Mouse (Mus musculus): ENCODE results near the gene Sema4b.

Sema4b gene

GRCm38 (mm10) chr7:80186531-80187296, at the start of gene Sema4b:
TSS of gene Sema4b (plus strand) at chr7:80186841.
- peak; percentile 94 for DNase-seq

- no peak for DNase-seq
These were observed 48.3 kb upstream of the Sema4b start for GRCm38 (mm10) chr7:80138375-80138774.

- DNase-seq: peak; percentile 69
These were observed 45.8 kb upstream of the Sema4b start for GRCm38 (mm10) chr7:80140815-80141214.

DNA sequence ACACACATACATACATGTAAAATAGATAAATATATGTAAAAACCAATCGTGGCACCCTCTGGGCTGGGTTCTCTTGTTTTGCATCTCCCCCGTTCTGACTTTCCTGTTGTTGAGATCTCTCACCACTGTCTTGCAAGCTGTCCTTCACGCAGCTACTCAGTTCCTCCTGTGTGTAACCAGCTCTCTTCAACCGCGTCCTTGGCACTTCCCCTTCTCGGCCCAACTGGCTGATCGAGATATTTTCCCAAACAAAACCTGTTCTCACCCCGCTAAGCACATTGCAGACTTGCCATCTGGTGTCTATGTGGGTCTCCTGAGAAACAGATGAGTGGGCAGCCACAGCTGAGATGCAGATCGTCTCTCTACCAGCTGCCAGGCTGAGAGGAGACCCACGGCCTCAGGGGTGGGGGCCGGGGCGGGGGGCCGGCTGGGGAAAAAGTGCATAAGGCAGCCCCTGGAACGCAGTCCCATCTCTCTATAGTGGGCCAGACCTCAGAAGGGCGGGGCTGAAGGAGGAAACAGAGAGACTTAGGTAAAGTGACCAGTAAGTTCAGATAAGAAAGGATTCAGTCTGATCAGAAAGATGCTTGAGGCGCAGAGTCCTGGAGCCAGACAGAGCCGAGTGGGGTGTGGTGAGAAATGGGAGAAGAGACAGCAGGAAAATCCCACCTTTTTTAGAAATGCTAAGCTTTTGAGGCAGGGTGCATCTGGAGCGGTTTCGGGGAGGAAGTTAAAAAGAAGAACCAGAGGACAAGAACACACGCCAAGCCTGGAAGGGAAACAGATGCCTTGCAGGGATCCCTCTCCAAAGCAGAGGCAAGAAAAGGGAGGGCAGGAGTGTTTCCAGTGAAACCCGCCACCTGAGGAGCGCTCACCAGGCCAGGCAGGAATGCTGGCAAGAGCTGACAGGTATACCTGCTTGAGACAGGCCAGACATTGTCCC, 43.0 kb upstream of the Sema4b start:
- DNase-seq: peak; percentile 64

- DNase-seq: no peak
These were observed 41.9 kb upstream of the Sema4b start for GRCm38 (mm10) chr7:80144695-80145094.

DNA sequence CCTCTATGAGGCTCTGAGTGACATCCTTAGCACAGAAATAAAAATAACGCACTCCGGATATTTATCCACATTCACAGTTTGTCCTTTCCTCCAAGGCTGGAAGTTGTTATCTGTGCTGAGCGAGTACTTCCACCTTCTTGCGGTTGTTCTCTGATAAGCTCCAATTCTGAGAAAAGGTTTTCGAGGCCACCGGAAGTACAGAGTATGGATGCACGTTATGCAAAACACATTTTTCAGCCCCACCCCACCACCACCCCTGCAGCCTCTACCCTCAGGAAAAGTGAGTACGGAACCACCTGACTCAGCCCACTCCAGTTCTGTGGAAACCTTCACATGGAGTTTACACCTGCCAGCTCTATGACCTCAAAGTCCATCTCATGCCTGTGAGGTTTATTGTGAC, 40.6 kb upstream of the Sema4b start:
- DNase-seq: no peak

DNA sequence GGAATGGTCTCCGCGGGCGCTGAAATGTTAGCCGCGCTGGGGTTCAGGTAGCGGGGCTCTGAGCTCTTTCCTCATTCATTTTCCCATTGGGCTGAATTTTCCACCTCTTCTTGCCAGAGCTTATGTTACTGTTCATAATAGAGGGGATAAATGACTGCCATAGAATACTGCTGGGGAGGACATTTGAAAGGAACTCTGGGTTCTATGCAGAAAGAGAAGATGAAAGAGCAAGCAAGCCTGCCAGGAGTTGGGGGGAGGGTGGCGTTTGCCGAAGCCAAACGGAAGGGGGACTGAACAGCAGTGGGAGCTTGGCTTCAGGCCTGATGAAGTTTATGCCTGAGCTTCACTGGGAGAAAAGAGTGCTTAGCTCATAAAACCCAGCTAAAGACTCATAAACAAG, 37.3 kb upstream of the Sema4b start:
- DNase-seq: peak; percentile 55

DNA sequence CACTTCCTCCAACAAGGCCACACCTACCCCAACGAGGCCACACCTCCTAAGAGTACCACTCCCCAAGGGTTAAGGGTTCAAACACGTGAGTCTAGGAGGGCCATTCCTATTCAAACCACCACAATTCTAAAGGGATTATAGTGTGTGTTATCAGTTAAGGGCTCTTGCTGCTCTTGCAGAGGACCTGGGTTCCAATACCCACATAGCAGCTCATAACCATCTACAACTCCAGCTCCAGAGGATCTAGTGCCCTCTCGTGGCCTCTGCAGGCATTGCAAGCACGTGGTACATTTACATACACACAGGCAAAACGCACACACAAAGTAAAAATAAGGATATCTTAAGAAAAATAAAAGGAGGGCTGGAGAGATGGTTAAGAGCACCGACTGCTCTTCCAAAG, 34.5 kb upstream of the Sema4b start:
- DNase-seq: no peak

DNA sequence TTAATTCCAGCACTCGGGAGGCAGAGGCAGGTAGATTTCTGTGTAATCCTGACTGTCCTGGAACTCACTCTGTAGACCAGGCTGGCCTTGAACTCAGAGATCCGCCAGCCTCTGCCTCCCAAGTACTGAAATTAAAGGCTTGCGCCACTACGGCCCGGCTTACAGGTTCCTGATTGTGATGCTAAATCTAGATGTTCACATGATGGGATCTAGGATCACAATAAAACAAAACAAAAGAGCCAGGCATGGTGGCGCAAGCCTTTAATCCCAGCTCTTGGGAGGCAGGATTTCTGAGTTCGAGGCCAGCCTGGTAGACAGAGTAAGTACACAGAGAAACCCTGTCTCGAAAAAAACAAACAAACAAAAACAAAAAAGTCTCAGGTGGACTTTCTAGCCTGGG, 33.9 kb upstream of the Sema4b start:
- no peak for DNase-seq

- no peak for DNase-seq
These were observed 32.0 kb upstream of the Sema4b start for GRCm38 (mm10) chr7:80154689-80155088.

DNA sequence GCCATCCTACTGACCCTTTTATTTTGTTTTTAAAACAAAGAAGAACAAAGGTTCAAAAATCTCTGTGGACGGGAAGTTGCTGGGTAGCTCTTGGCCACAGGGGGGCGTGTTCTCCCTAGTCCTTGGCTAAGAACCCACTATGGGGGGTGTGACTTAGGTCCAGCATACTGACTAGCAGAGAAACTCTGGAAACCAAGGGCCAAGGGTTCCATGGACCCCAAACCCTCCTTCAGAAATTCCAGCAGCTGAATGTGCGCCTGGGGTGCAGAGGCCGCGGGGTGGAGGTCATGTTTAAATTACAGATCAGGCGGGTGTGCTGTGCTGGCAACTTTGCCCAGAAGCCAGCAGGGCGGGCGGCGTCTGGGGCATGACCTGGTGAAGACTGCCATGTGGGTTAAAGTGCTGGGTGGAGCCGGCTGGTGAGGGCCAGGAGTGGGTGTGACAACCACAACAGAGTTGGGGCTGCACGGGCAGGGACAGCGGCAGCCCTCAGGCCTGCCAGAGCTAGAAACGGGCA, 29.9 kb upstream of the Sema4b start:
- peak; percentile 28 for DNase-seq

- DNase-seq: no peak
These were observed 28.0 kb upstream of the Sema4b start for GRCm38 (mm10) chr7:80158496-80159268.

DNA sequence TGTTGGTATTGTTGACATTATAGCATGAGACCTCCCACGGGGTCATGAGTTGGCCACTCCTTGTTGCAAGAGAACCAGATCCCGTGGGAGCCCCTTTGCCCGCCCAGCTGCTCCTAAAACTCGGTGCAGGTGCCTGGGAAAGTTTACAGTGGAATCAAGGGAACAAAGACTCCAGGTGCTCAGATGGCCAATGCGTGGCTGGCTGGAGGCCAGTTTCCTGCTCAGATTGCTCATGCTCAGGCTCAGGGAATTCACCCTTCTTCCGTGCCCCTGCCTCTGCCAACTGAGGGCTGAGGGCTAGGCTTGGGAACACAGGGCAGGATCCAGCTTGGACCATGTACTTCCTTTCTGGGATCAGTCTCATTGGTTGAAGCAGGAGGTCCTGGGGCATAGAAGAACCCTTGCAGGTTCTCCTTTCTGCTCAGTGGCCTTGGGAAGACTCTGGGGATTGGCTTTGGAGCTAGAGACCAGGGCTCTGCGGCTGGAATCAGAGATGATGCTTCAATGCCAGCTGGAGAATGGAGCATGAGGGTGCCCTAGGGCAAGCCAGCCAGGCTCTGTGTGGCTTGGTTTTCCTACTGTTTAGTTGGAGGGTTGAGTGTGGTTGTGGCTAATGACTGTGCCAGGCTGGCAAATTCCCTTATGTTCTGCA, 26.2 kb upstream of the Sema4b start:
- DNase-seq: no peak

- no peak for DNase-seq
These were observed 25.7 kb upstream of the Sema4b start for GRCm38 (mm10) chr7:80160945-80161306.

- no peak for DNase-seq
These were observed 21.2 kb upstream of the Sema4b start for GRCm38 (mm10) chr7:80165432-80165831.

- DNase-seq: no peak
These were observed 19.9 kb upstream of the Sema4b start for GRCm38 (mm10) chr7:80166740-80167139.

DNA sequence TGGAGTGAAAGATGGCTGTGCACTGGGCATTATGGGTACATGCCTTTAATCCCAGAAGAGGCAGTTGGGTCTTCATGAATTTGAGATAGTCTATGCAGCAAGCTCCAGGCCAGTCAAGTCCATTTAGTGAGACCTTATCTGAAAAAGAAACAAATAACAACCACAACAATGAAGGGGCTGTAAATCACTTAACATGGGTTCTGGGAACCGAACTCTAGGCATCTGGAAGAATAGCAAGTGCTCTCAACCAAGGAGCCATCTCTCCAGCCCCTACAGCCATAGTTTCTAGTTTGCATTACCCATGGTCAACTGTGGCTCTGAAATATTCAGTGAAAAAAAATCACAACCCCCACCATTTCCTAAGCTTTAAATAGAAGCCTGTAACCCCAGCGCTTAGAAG, 16.8 kb upstream of the Sema4b start:
- no peak for DNase-seq

- peak; percentile 73 for DNase-seq
These were observed 15.3 kb upstream of the Sema4b start for GRCm38 (mm10) chr7:80171345-80171744.

- no peak for DNase-seq
These were observed 14.3 kb upstream of the Sema4b start for GRCm38 (mm10) chr7:80172069-80172956.

DNA sequence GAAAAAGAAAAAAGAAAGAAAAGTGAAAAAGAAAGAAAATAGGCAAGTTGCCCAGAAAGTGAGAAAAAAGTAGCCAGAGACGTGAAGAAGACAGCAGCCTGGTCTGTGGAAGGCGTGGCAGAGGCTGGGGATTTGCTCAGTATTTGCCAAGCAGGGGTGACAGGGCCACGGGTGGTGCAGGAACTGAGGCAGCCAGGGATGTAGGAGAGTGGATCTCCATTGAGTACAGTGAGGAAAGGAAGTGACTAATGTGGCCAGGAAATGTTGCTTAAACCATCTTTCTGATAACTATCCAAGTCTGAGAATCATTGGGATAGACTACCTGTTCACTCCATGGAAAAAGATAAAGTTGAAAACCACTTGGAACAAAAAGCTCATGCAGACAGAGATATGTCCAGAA, 10.5 kb upstream of the Sema4b start:
- no peak for DNase-seq

GRCm38 (mm10) chr7:80177438-80177837, 9.2 kb upstream of the Sema4b start:
- no peak for DNase-seq

Measured in right cerebral cortex, postnatal 14 days (tissue).